Mouse (Mus musculus) liver, postnatal 0 days (tissue): ENCODE results near the gene 2010003K11Rik.

Experiments used
- CTCF ChIP-seq: sonication (generic); IDR thresholded peaks from 2 replicates; pipeline ENCODE4 v1.5.1; 2016; ENCODE audit warnings: antibody characterized with exemption, low read depth
- EP300 ChIP-seq: IDR thresholded peaks from 2 replicates; pipeline ENCODE4 v1.6.1; 2016; ENCODE audit warnings: antibody characterized with exemption, low read depth, mild to moderate bottlenecking

DNA sequence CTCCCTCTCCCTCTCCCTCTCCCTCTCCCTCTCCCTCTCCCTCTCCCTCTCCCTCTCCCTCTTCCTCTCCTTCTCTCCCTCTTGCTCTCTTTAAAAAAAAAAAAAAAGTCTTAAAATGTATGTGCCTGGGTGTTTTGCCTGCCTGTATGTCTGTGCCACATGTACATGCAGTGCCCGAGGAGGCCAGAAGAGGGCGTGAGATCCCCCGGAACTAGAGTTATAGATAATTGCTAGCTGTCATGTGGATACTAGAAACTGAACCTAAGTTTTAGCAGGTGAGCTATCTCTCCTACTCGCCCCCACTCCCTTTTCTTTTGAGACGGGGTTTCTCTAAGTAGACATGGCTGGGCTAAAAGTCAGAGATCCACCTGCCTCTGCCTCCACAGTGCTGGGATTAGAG, 30.0 kb downstream of the 2010003K11Rik start:
- peak; percentile 55 for TF ChIP-seq CTCF
- TF ChIP-seq EP300: no peak
